Mouse (Mus musculus) C2C12 (cell line): Measurements from ENCODE around the gene Stpg1.

Source experiments
- CEBPB ChIP-seq: IDR thresholded peaks from one replicate; pipeline ENCODE4 v1.6.1; 2011; ENCODE audit warnings: low read depth, mild to moderate bottlenecking, control low read depth, moderate library complexity
- CTCF ChIP-seq: IDR thresholded peaks from one replicate; pipeline ENCODE4 v1.5.1; 2011; ENCODE audit not compliant: control insufficient read depth, insufficient read depth, insufficient read length
- MAX ChIP-seq: IDR thresholded peaks from one replicate; pipeline ENCODE4 v1.6.1; 2011; ENCODE audit warnings: mild to moderate bottlenecking, control low read depth
- MYOG ChIP-seq: IDR thresholded peaks from one replicate; pipeline ENCODE4 v1.6.1; 2011; ENCODE audit not compliant: control insufficient read depth, insufficient read length; ENCODE audit errors: extremely low read depth
- USF1 ChIP-seq: IDR thresholded peaks from one replicate; pipeline ENCODE4 v1.6.1; 2011; ENCODE audit warnings: low read depth, mild to moderate bottlenecking, control low read depth, moderate library complexity

- TF ChIP-seq CTCF (no peak), MYOG (no peak), USF1 (no peak), CEBPB (no peak), MAX (no peak)
Observed at GRCm38 (mm10) chr4:135548108-135548507, 53.5 kb downstream of the Stpg1 start.
